Mouse (Mus musculus): Measurements from ENCODE around the gene Flt3l.

GRCm38 (mm10) chr7:45121404-45121803 is 14.8 kb downstream of the Flt3l start:
- TF ChIP-seq CTCF (IDR thresholded peaks at IDR 0.05; ENCODE audit: borderline replicate concordance, extremely low read depth, insufficient read depth, insufficient read length) (no peak), POLR2A (IDR thresholded peaks at IDR 0.05; ENCODE audit: borderline replicate concordance, extremely low read depth, insufficient read depth, insufficient read length, poor library complexity, severe bottlenecking) (no peak)

Measured in brain, embryonic 14.5 days (tissue).